Mouse (Mus musculus) MEL (cell line): Measurements from ENCODE around the gene Zbp1. TPM values are rescaled to one million over a fixed set of nuclear protein-coding genes. Genes with fewer than 3 reads are reported as not detected.

ENCODE experiments used
- DNase-seq: peaks from one replicate; pipeline ENCODE4 v3.0.0; 2011; ENCODE audit warnings: low read depth, low spot score
- H3K27ac ChIP-seq: 2 replicates; pipeline ENCODE4 v1.5.1; 2012; ENCODE audit warnings: low read depth, mild to moderate bottlenecking, control low read depth, low read length, moderate library complexity; ENCODE audit not compliant: control insufficient read depth
- H3K27me3 ChIP-seq, 2 experiments: fragments of 150-350 bp in 1 of 2; sonication (generic) in 1 of 2; 2 replicates each; pipeline ENCODE4 v1.6.1; 2012; ENCODE audit warnings: low read length in 2 of 2, mild to moderate bottlenecking in 2 of 2, improper control_type of control experiment in 1 of 2, moderate library complexity in 1 of 2; ENCODE audit not compliant: insufficient read depth in 2 of 2, control insufficient read depth in 1 of 2
- H3K36me3 ChIP-seq, 2 experiments: 2 replicates each; pipeline ENCODE4 v1.6.1; 2012 to 2014; ENCODE audit warnings: low read length in 2 of 2, improper control_type of control experiment in 1 of 2, inconsistent platforms in 1 of 2, mild to moderate bottlenecking in 1 of 2; ENCODE audit not compliant: insufficient read depth in 2 of 2, control insufficient read depth in 1 of 2
- H3K4me1 ChIP-seq, 2 experiments: fragments of 150-350 bp in 1 of 2; sonication (generic) in 1 of 2; 2 replicates each; pipeline ENCODE4 v1.6.1; 2012; ENCODE audit warnings: low read length in 2 of 2, improper control_type of control experiment in 1 of 2, mild to moderate bottlenecking in 1 of 2; ENCODE audit not compliant: insufficient read depth in 2 of 2, control insufficient read depth in 1 of 2
- H3K4me3 ChIP-seq, 2 experiments: fragments of 150-350 bp in 1 of 2; sonication (generic) in 1 of 2; 2 replicates each; pipeline ENCODE4 v1.5.1; 2012; ENCODE audit warnings: low read depth in 2 of 2, low read length in 2 of 2, mild to moderate bottlenecking in 2 of 2, moderate library complexity in 2 of 2, control low read depth in 1 of 2, improper control_type of control experiment in 1 of 2; ENCODE audit not compliant: control insufficient read depth in 1 of 2, insufficient read depth in 1 of 2
- H3K79me2 ChIP-seq: 2 replicates; pipeline ENCODE4 v1.6.1; 2012; ENCODE audit warnings: mild to moderate bottlenecking, low read length, moderate library complexity; ENCODE audit not compliant: control insufficient read depth, poor library complexity, insufficient read depth
- H3K9ac ChIP-seq: 2 replicates; pipeline ENCODE4 v1.6.1; 2012; ENCODE audit warnings: low read depth, mild to moderate bottlenecking, control low read depth, low read length, moderate library complexity; ENCODE audit not compliant: control insufficient read depth, poor library complexity, severe bottlenecking
- H3K9me3 ChIP-seq: fragments of 150-350 bp; sonication (generic); replicated peaks from 2 replicates; pipeline ENCODE4 v1.6.1; 2012; ENCODE audit warnings: mild to moderate bottlenecking, low read length, improper control_type of control experiment, moderate library complexity; ENCODE audit not compliant: insufficient read depth
- CHD2 ChIP-seq: IDR thresholded peaks from 2 replicates; pipeline ENCODE4 v1.6.1; 2011; ENCODE audit warnings: low read length, improper control_type of control experiment
- EP300 ChIP-seq, 2 experiments: IDR thresholded peaks; 2 replicates each; pipeline ENCODE4 v1.6.1; 2011; ENCODE audit warnings: improper control_type of control experiment in 2 of 2, low read length in 2 of 2, low read depth in 1 of 2, mild to moderate bottlenecking in 1 of 2
- GABPA ChIP-seq: IDR thresholded peaks from 2 replicates; pipeline ENCODE4 v1.6.1; 2012; ENCODE audit warnings: low read depth, mild to moderate bottlenecking, inconsistent platforms, low read length, improper control_type of control experiment, moderate library complexity
- HCFC1 ChIP-seq: IDR thresholded peaks from 2 replicates; pipeline ENCODE4 v1.6.1; 2012; ENCODE audit warnings: low read depth, mild to moderate bottlenecking, inconsistent platforms, low read length, improper control_type of control experiment, moderate library complexity
- JUND ChIP-seq: IDR thresholded peaks from 2 replicates; pipeline ENCODE4 v1.6.1; 2011; ENCODE audit warnings: low read depth, mild to moderate bottlenecking, improper control_type of control experiment, low read length
- KAT2A ChIP-seq: conservative IDR thresholded peaks from 2 replicates; pipeline ENCODE4 v1.6.1; 2012; ENCODE audit warnings: low read depth, low read length, improper control_type of control experiment, inconsistent platforms
- MAFK ChIP-seq: IDR thresholded peaks from 2 replicates; pipeline ENCODE4 v1.6.1; 2011; ENCODE audit warnings: low read depth, mild to moderate bottlenecking, low read length, improper control_type of control experiment, borderline replicate concordance
- MEF2A ChIP-seq: IDR thresholded peaks from 2 replicates; pipeline ENCODE4 v1.6.1; 2014; ENCODE audit warnings: low read depth, mild to moderate bottlenecking, inconsistent platforms, low read length, improper control_type of control experiment; ENCODE audit not compliant: poor library complexity, insufficient replicate concordance, severe bottlenecking; ENCODE audit errors: extremely low read depth
- MXI1 ChIP-seq: IDR thresholded peaks from 2 replicates; pipeline ENCODE4 v1.6.1; 2011; ENCODE audit warnings: mild to moderate bottlenecking, low read depth, low read length, improper control_type of control experiment
- MYB ChIP-seq: IDR thresholded peaks from 2 replicates; pipeline ENCODE4 v1.6.1; 2011; ENCODE audit warnings: mild to moderate bottlenecking, low read depth, low read length, improper control_type of control experiment
- NELFE ChIP-seq: IDR thresholded peaks from 2 replicates; pipeline ENCODE4 v1.6.1; 2011; ENCODE audit warnings: low read depth, low read length, improper control_type of control experiment
- NRF1 ChIP-seq: IDR thresholded peaks from 2 replicates; pipeline ENCODE4 v1.6.1; 2014; ENCODE audit warnings: low read depth, mild to moderate bottlenecking, inconsistent platforms, low read length, improper control_type of control experiment, moderate library complexity; ENCODE audit not compliant: poor library complexity, insufficient read depth, severe bottlenecking
- POLR2A ChIP-seq, 2 experiments: IDR thresholded peaks; 2 replicates each; pipeline ENCODE4 v1.6.1; 2011 to 2012; ENCODE audit warnings: low read length in 2 of 2, mild to moderate bottlenecking in 2 of 2, control low read depth in 1 of 2, improper control_type of control experiment in 1 of 2, low read depth in 1 of 2, moderate library complexity in 1 of 2; ENCODE audit not compliant: control insufficient read depth in 1 of 2, insufficient read depth in 1 of 2, poor library complexity in 1 of 2
- POLR2AphosphoS5 ChIP-seq: IDR thresholded peaks from 2 replicates; pipeline ENCODE4 v1.6.1; 2012; ENCODE audit warnings: low read depth, borderline replicate concordance, mild to moderate bottlenecking, inconsistent platforms, low read length, moderate library complexity, mixed read lengths
- RAD21 ChIP-seq: IDR thresholded peaks from 2 replicates; pipeline ENCODE4 v1.6.1; 2011; ENCODE audit warnings: mild to moderate bottlenecking, low read depth, low read length, improper control_type of control experiment
- RCOR1 ChIP-seq: IDR thresholded peaks from 2 replicates; pipeline ENCODE4 v1.6.1; 2012; ENCODE audit warnings: low read depth, mild to moderate bottlenecking, inconsistent platforms, low read length, improper control_type of control experiment
- SIN3A ChIP-seq: IDR thresholded peaks from 2 replicates; pipeline ENCODE4 v1.6.1; 2012; ENCODE audit warnings: low read length, improper control_type of control experiment, inconsistent platforms
- SMC3 ChIP-seq: IDR thresholded peaks from 2 replicates; pipeline ENCODE4 v1.6.1; 2011; ENCODE audit warnings: low read depth, low read length, improper control_type of control experiment
- TCF12 ChIP-seq: IDR thresholded peaks from 2 replicates; pipeline ENCODE4 v1.6.1; 2014; ENCODE audit warnings: low read depth, mild to moderate bottlenecking, inconsistent platforms, low read length, improper control_type of control experiment, moderate library complexity
- UBTF ChIP-seq: IDR thresholded peaks from 2 replicates; pipeline ENCODE4 v1.6.1; 2012; ENCODE audit warnings: low read depth, mild to moderate bottlenecking, inconsistent platforms, low read length, improper control_type of control experiment, moderate library complexity, borderline replicate concordance; ENCODE audit not compliant: insufficient read depth
- USF1 ChIP-seq: IDR thresholded peaks from 2 replicates; pipeline ENCODE4 v1.6.1; 2014; ENCODE audit warnings: low read depth, mild to moderate bottlenecking, inconsistent platforms, low read length, improper control_type of control experiment, moderate library complexity
- USF2 ChIP-seq, 2 experiments: IDR thresholded peaks; 2 replicates each; pipeline ENCODE4 v1.6.1; 2011 to 2012; ENCODE audit warnings: improper control_type of control experiment in 2 of 2, low read length in 2 of 2, borderline replicate concordance in 1 of 2, inconsistent platforms in 1 of 2, low read depth in 1 of 2, mild to moderate bottlenecking in 1 of 2; ENCODE audit not compliant: insufficient read depth in 1 of 2
- ZC3H11A ChIP-seq: IDR thresholded peaks from 2 replicates; pipeline ENCODE4 v1.6.1; 2012; ENCODE audit warnings: low read depth, mild to moderate bottlenecking, inconsistent platforms, low read length, improper control_type of control experiment
- polyA plus RNA-seq, 2 experiments: library from polyadenylated mRNA; stranded (reverse) in 1 of 2; unstranded in 1 of 2; fragments of >175 nt in 1 of 2; fragments of >200 nt in 1 of 2; gene quantifications; 2 replicates each; pipeline versions ENCODE4 v1.2.1 to v1.2.4; 2012; ENCODE audit warnings: low replicate concordance in 2 of 2, low read depth in 1 of 2; ENCODE audit not compliant: insufficient read length in 2 of 2, insufficient read depth in 1 of 2, missing spikeins in 1 of 2
- total RNA-seq: library from RNA; depleted of rRNA; stranded (reverse); fragments of 300-350 nt; gene quantifications from 2 replicates; pipeline ENCODE4 v1.2.3, GENCODE M21; 2012

The Zbp1 gene
- total and polyA plus RNA-seq, 3 experiments = not detected

- H3K79me2 ChIP-seq = no peaks in the 10 kb centered on the region
- no peaks in the 10 kb centered on the region for H3K4me1 ChIP-seq
- no peaks in the 10 kb centered on the region for H3K27me3 ChIP-seq
- H3K9me3 ChIP-seq = no peaks in the 10 kb centered on the region
- no peak for DNase-seq
- TF ChIP-seq NRF1 (no peak), CHD2 (no peak), KAT2A (no peak)
- H3K27ac ChIP-seq = no peak overlapping the region
- H3K9ac ChIP-seq = no peak overlapping the region
- no peaks in the 10 kb centered on the region for H3K36me3 ChIP-seq
- no peak overlapping the region for H3K4me3 ChIP-seq
These were observed 60.2 kb downstream of the Zbp1 start for GRCm38 (mm10) chr2:173158390-173159055.

GRCm38 (mm10) chr2:173157871-173158270 lies 60.9 kb downstream of the Zbp1 start:
- H3K4me1 ChIP-seq = no peaks in the 10 kb centered on the region
- H3K4me3 ChIP-seq = no peak overlapping the region
- no peaks in the 10 kb centered on the region for H3K27me3 ChIP-seq
- no peaks in the 10 kb centered on the region for H3K9me3 ChIP-seq
- no peaks in the 10 kb centered on the region for H3K36me3 ChIP-seq
- H3K9ac ChIP-seq = no peak overlapping the region
- TF ChIP-seq UBTF (no peak), MEF2A (no peak), JUND (no peak), USF2 (IDR thresholded peaks at IDR 0.05; ENCODE audit: borderline replicate concordance in 1 of 2, insufficient read depth in 1 of 2, low read depth in 1 of 2, low read length in 2 of 2) (no peak), ZC3H11A (no peak), MYB (no peak), SMC3 (no peak), EP300 (IDR thresholded peaks at IDR 0.05; ENCODE audit: low read depth in 1 of 2, low read length in 2 of 2) (no peak), SIN3A (no peak), GABPA (no peak), POLR2AphosphoS5 (no peak)
- H3K27ac ChIP-seq = no peak overlapping the region
- no peak for DNase-seq
- no peaks in the 10 kb centered on the region for H3K79me2 ChIP-seq

GRCm38 (mm10) chr2:173157376-173157775 lies 61.3 kb downstream of the Zbp1 start:
- DNase-seq = no peak
- TF ChIP-seq RAD21 = no peak
- TF ChIP-seq UBTF = no peak
- no peak for TF ChIP-seq HCFC1
- no peak for TF ChIP-seq ZC3H11A
- TF ChIP-seq USF1 = no peak
- no peak for TF ChIP-seq MXI1
- TF ChIP-seq RCOR1 = no peak
- no peak for TF ChIP-seq POLR2A (IDR thresholded peaks at IDR 0.05; ENCODE audit: control insufficient read depth in 1 of 2, insufficient read depth in 1 of 2, low read depth in 1 of 2, low read length in 2 of 2, poor library complexity in 1 of 2)
- no peak for TF ChIP-seq TCF12
- TF ChIP-seq MAFK = no peak
- TF ChIP-seq NELFE = no peak

More at GRCm38 (mm10) chr2:173157376-173157775, 61.3 kb downstream of the Zbp1 start:
- Histone ChIP-seq H3K9me3 (no peaks in the 10 kb centered on the region), H3K9ac (no peak overlapping the region), H3K79me2 (no peaks in the 10 kb centered on the region), H3K27me3 (no peaks in the 10 kb centered on the region), H3K36me3 (no peaks in the 10 kb centered on the region), H3K4me1 (no peaks in the 10 kb centered on the region), H3K4me3 (no peak overlapping the region), H3K27ac (no peak overlapping the region)
